Mouse (Mus musculus) testis, adult 2 months (tissue): ENCODE results near the gene Gucy2g. TPM values are rescaled to one million over a fixed set of nuclear protein-coding genes. Genes with fewer than 3 reads are reported as not detected.

Experiments used
- H3K27ac ChIP-seq: fragments of 200-500 bp; 2 replicates; pipeline ENCODE4 v1.5.1; 2012; ENCODE audit warnings: low read depth, low read length; ENCODE audit not compliant: control insufficient read depth, insufficient read depth
- H3K27me3 ChIP-seq: fragments of 200-500 bp; 2 replicates; pipeline ENCODE4 v1.6.1; 2012; ENCODE audit warnings: mild to moderate bottlenecking, low read length, moderate library complexity; ENCODE audit not compliant: control insufficient read depth, insufficient read depth
- H3K36me3 ChIP-seq: fragments of 200-500 bp; 2 replicates; pipeline ENCODE4 v1.6.1; 2012; ENCODE audit warnings: mild to moderate bottlenecking, low read length; ENCODE audit not compliant: control insufficient read depth, insufficient read depth
- H3K4me1 ChIP-seq: fragments of 200-500 bp; 2 replicates; pipeline ENCODE4 v1.6.1; 2012; ENCODE audit warnings: low read length; ENCODE audit not compliant: control insufficient read depth, insufficient read depth
- H3K4me3 ChIP-seq: fragments of 200-500 bp; 2 replicates; pipeline ENCODE4 v1.5.1; 2012; ENCODE audit warnings: low read depth, mild to moderate bottlenecking, low read length, moderate library complexity, mixed read lengths; ENCODE audit not compliant: control insufficient read depth
- CTCF ChIP-seq: fragments of 200-500 bp; IDR thresholded peaks from 2 replicates; pipeline ENCODE4 v1.5.1; 2012; ENCODE audit warnings: low read depth, mild to moderate bottlenecking, inconsistent platforms, low read length, moderate library complexity; ENCODE audit not compliant: control insufficient read depth, insufficient read depth, insufficient replicate concordance
- POLR2A ChIP-seq: fragments of 200-500 bp; IDR thresholded peaks from 2 replicates; pipeline ENCODE4 v1.6.1; 2012; ENCODE audit warnings: low read depth, mild to moderate bottlenecking, inconsistent platforms, low read length, moderate library complexity; ENCODE audit not compliant: control insufficient read depth
- polyA plus RNA-seq: library from polyadenylated mRNA; depleted of rRNA; stranded (reverse); fragments of >200 nt; gene quantifications from 2 replicates; pipeline ENCODE4 v1.2.3, GENCODE M21; 2012

The Gucy2g gene
- polyA plus RNA-seq, 1 experiment: 1.9 TPM

GRCm38 (mm10) chr19:55191596-55191995 lies 49.4 kb downstream of the Gucy2g start:
- TF ChIP-seq CTCF (no peak), POLR2A (no peak)
- no peak overlapping the region for H3K27ac ChIP-seq
- H3K27me3 ChIP-seq: no peaks in the 10 kb centered on the region
- no peak overlapping the region for H3K4me3 ChIP-seq
- H3K36me3 ChIP-seq: no peaks in the 10 kb centered on the region
- peaks cover 6% of the 10 kb centered on the region for H3K4me1 ChIP-seq

- no peak overlapping the region for H3K27ac ChIP-seq
- TF ChIP-seq CTCF: no peak
- no peak for TF ChIP-seq POLR2A
- H3K4me3 ChIP-seq: no peak overlapping the region
- H3K4me1 ChIP-seq: peaks cover 6% of the 10 kb centered on the region
- H3K27me3 ChIP-seq: no peaks in the 10 kb centered on the region
- H3K36me3 ChIP-seq: no peaks in the 10 kb centered on the region
These were observed 51.0 kb downstream of the Gucy2g start for GRCm38 (mm10) chr19:55190065-55190464.

- Histone ChIP-seq H3K36me3 (no peaks in the 10 kb centered on the region), H3K27ac (peak overlapping the region; percentile 49; the same call in 1 of the 2 replicates), H3K4me1 (no peaks in the 10 kb centered on the region; the same call in 1 of the 2 replicates), H3K27me3 (no peaks in the 10 kb centered on the region), H3K4me3 (no peak overlapping the region)
- no peak for TF ChIP-seq POLR2A
- TF ChIP-seq CTCF: no peak
These were observed 55.4 kb downstream of the Gucy2g start for GRCm38 (mm10) chr19:55185651-55186050.

GRCm38 (mm10) chr19:55185074-55185473 lies 56.0 kb downstream of the Gucy2g start:
- no peaks in the 10 kb centered on the region for H3K27me3 ChIP-seq
- no peak overlapping the region for H3K4me3 ChIP-seq
- TF ChIP-seq CTCF (no peak), POLR2A (no peak)
- no peaks in the 10 kb centered on the region for H3K36me3 ChIP-seq
- peak overlapping the region; percentile 49 for H3K27ac ChIP-seq
- H3K4me1 ChIP-seq: no peaks in the 10 kb centered on the region; the same call in 1 of the 2 replicates

GRCm38 (mm10) chr19:55184442-55184841 lies 56.6 kb downstream of the Gucy2g start:
- H3K27me3 ChIP-seq: no peaks in the 10 kb centered on the region
- no peaks in the 10 kb centered on the region for H3K36me3 ChIP-seq
- no peaks in the 10 kb centered on the region; the same call in 1 of the 2 replicates for H3K4me1 ChIP-seq
- no peak for TF ChIP-seq POLR2A
- TF ChIP-seq CTCF: no peak
- H3K4me3 ChIP-seq: no peak overlapping the region
- no peak overlapping the region; the same call in 1 of the 2 replicates for H3K27ac ChIP-seq

- no peak for TF ChIP-seq POLR2A
- TF ChIP-seq CTCF: no peak
- Histone ChIP-seq H3K27ac (no peak within 1 kb of the TSS), H3K4me1 (no peaks in the 10 kb centered on the region; the same call in 1 of the 2 replicates), H3K27me3 (no peaks in the 10 kb centered on the region), H3K36me3 (no peaks in the 10 kb centered on the region), H3K4me3 (no peak within 1 kb of the TSS)
These were observed 60.6 kb downstream of the Gucy2g start, which contains the start of gene Tectb for GRCm38 (mm10) chr19:55180433-55180832. Tectb (plus strand) TSS chr19:55180733.

- Histone ChIP-seq H3K4me1 (no peaks in the 10 kb centered on the region), H3K27me3 (no peaks in the 10 kb centered on the region), H3K27ac (no peak overlapping the region), H3K4me3 (no peak overlapping the region), H3K36me3 (no peaks in the 10 kb centered on the region)
- TF ChIP-seq POLR2A (no peak), CTCF (no peak)
These were observed 63.9 kb downstream of the Gucy2g start for GRCm38 (mm10) chr19:55177143-55177542.
